Mouse (Mus musculus) yolk sac, embryonic 10.5 days (tissue): Measurements from ENCODE around the gene Gm7075.
"Not testable (repeated sequence)": the region's sequence is repeated elsewhere in the genome, so short reads cannot be mapped to it uniquely, and the experiment has no call there.

Experiments used
- DNase-seq: peaks from one replicate; pipeline ENCODE4 v3.0.0-alpha.2; 2017; ENCODE audit warnings: low spot score

The Gm7075 gene

GRCm38 (mm10) chr10:63421739-63422735 is at the start of gene Gm7075:
Gm7075 (minus strand) TSS chr10:63421789.
- DNase-seq, result no peak

- no peak for DNase-seq
Observed at GRCm38 (mm10) chr10:63460935-63461334, 39.3 kb upstream of the Gm7075 start.

GRCm38 (mm10) chr10:63457292-63458128 is 35.9 kb upstream of the Gm7075 start:
- no peak for DNase-seq

GRCm38 (mm10) chr10:63455110-63455878 is 33.7 kb upstream of the Gm7075 start:
- DNase-seq, result no peak

GRCm38 (mm10) chr10:63453926-63454325 is 32.3 kb upstream of the Gm7075 start:
- no peak for DNase-seq

GRCm38 (mm10) chr10:63444602-63445387 is 23.2 kb upstream of the Gm7075 start:
- DNase-seq, result not testable (repeated sequence)

- no peak for DNase-seq
Observed at GRCm38 (mm10) chr10:63439694-63440228, 18.2 kb upstream of the Gm7075 start.

GRCm38 (mm10) chr10:63438736-63439262 is 17.2 kb upstream of the Gm7075 start:
- no peak for DNase-seq

- DNase-seq, result no peak
Observed at GRCm38 (mm10) chr10:63432887-63433286, 11.3 kb upstream of the Gm7075 start.

- no peak for DNase-seq
Observed at GRCm38 (mm10) chr10:63432099-63432498, 10.5 kb upstream of the Gm7075 start.

- DNase-seq, result no peak
Observed at GRCm38 (mm10) chr10:63431221-63431736, 9.7 kb upstream of the Gm7075 start.

GRCm38 (mm10) chr10:63429785-63430305 is 8.3 kb upstream of the Gm7075 start, which contains the start of gene Ctnna3:
Ctnna3 (plus strand) TSS chr10:63430098.
- DNase-seq, result peak; percentile 94

- peak; percentile 98 for DNase-seq
Observed at GRCm38 (mm10) chr10:63429380-63429779, 7.8 kb upstream of the Gm7075 start.

- DNase-seq, result no peak
Observed at GRCm38 (mm10) chr10:63429023-63429340, 7.4 kb upstream of the Gm7075 start.

GRCm38 (mm10) chr10:63428243-63429022 is 6.8 kb upstream of the Gm7075 start:
- DNase-seq, result peak; percentile 29

GRCm38 (mm10) chr10:63427146-63427545 is 5.6 kb upstream of the Gm7075 start:
- DNase-seq, result no peak

GRCm38 (mm10) chr10:63424475-63424814 is 2.9 kb upstream of the Gm7075 start:
- no peak for DNase-seq

- DNase-seq, result no peak
Observed at GRCm38 (mm10) chr10:63423591-63424474, 2.2 kb upstream of the Gm7075 start.

- DNase-seq, result no peak
Observed at GRCm38 (mm10) chr10:63422736-63422992, 1.1 kb upstream of the Gm7075 start.
